Mouse (Mus musculus): ENCODE measurements around the gene Slc38a4.

Slc38a4 gene

GRCm38 (mm10) chr15:97011599-97012372 lies 44.0 kb downstream of the Slc38a4 start:
- DNase-seq: no peak

- DNase-seq: no peak
Measured at GRCm38 (mm10) chr15:97009271-97009670, 46.5 kb downstream of the Slc38a4 start.

GRCm38 (mm10) chr15:97005631-97006234 lies 50.0 kb downstream of the Slc38a4 start:
- DNase-seq: no peak

GRCm38 (mm10) chr15:97004525-97004867 lies 51.3 kb downstream of the Slc38a4 start:
- no peak for DNase-seq

- no peak for DNase-seq
Measured at GRCm38 (mm10) chr15:97003851-97004524, 51.8 kb downstream of the Slc38a4 start.

GRCm38 (mm10) chr15:97003186-97003585 lies 52.6 kb downstream of the Slc38a4 start:
- no peak for DNase-seq

DNA sequence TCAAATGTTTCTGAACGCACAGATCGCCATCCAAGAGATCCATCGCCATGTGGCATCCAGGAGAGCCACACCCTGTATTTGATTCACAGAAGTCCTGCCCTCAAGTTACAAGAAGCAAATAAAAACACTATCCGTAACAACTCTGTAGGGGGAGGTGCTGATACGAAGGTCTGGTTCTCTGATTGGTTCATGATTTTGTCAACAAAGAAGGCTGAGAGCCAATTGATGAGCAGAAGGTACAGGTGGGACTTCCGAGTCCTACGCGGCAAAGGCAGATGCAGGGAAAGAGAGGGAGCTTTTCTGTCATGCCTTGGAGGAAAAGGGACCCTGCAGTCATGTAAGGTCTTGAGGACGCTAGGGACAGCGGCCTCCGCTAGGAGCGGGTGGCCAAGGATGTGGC lies 53.0 kb downstream of the Slc38a4 start:
- no peak for DNase-seq

DNA sequence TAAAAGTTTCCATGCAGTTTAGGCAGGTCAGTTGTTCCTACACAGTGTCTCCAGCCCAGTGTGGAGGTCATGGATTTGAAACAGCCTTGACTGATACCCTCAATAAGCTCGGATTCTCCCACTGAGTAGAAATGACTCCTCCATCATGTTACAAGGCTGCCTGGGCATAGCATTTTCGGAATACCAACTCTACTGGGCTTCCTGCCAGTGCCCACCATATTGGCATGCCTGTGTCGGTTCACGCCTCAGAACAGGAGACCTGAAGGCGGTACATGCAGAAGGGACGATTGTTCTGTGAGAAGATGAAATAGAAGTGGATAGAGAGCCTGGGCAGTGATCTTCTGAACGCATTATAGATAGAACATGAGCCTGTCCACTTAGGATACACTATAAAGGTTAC lies 53.9 kb downstream of the Slc38a4 start:
- no peak for DNase-seq

DNA sequence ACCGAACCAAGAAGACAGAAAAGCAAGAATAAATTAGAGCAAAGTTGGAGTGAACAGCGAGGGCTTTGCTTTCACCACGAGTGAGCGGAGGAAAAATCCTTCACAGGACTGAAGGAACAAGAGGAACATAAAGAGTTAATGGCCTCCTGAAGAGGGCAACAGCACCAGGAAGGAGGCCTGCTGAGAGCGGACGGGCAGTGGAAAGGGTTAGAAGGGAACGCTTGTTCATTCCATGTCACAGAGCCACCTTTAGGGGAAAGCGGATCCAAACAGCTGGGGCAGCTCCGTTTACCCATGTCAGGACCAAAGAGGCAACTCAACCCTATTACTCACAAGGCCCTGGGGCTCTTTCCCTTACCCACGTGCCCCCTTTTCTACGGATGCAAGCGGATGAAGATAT lies 54.3 kb downstream of the Slc38a4 start:
- DNase-seq: no peak

GRCm38 (mm10) chr15:97000319-97001251 lies 55.2 kb downstream of the Slc38a4 start:
- no peak for DNase-seq

DNA sequence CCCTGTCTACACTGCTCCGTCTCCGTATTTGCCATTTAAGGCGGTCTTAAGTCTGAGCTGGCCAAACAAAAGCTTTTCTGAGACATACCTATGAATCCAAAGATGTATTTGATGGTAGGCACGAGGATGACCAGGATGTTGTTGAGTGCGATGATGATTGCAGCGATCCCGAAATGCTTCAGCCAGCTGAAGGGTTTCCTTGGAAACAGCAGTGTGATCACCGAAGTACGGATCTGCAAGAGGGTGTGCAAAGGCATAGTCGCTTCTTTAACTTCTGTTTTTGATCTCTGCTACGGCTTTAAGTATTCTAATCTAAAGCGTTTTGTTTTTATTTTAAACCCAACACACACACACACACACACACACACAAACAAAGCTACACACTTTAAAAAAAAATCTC lies 56.4 kb downstream of the Slc38a4 start:
- no peak for DNase-seq

- no peak for DNase-seq
Measured at GRCm38 (mm10) chr15:96985618-96986017, 70.1 kb downstream of the Slc38a4 start.

DNA sequence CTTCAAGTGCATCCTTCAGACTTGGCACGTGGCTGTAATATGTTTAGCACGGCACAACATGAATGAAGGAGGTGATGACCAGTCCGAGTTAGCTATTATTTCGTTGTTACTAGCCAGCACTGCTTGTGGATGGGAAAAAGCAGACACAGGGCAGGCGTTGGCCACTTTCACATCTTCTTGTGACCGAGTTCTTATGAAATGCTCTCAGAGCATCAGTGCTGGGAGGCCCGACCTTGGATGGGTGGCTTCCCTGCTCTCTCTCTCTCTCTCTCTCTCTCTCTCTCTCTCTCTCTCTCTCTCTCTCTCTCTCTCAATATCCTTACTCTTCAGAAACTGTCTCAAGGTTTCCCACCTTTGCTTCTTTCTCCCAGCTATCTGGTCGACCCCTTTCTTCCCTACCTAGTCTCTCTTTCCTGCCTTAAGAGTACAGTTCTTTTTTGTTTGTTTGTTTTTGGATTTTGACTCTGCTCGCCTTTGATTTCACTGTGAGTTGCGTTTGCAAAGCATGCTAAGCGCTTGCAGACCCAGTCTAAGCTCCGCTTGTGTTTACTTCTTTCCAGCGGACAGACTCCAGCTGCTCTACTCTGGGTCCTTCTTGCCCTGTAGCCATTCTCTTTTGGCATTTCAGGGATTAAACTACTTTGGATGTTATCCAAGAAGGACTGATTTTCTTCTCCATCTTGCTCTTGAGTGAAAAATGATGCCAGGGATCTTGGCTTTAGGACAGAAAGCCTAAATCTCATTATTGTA lies 72.0 kb downstream of the Slc38a4 start:
- no peak for DNase-seq

- DNase-seq: no peak
Measured at GRCm38 (mm10) chr15:96975125-96975524, 80.6 kb downstream of the Slc38a4 start.

DNA sequence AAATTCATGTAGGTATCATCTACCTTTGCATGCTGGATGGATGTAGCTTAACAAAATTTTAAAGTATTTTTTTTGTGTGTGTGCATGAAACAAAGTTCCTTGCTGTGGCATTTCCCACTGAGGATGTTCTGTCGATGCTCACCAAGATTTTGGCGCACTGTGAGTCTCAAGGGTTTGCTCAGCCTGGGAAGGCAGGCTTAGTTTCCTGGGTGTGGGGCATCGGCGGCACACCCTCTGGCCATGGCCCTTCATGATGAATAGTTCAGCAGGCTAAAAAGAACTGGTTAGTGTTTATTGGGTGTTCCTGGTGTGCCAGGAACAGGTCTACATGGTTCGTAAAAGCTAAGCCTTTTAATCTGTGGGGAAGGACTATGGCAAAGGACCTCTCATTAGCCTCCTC lies 81.6 kb downstream of the Slc38a4 start:
- DNase-seq: no peak

GRCm38 (mm10) chr15:96973370-96973769 lies 82.4 kb downstream of the Slc38a4 start:
- DNase-seq: no peak

DNA sequence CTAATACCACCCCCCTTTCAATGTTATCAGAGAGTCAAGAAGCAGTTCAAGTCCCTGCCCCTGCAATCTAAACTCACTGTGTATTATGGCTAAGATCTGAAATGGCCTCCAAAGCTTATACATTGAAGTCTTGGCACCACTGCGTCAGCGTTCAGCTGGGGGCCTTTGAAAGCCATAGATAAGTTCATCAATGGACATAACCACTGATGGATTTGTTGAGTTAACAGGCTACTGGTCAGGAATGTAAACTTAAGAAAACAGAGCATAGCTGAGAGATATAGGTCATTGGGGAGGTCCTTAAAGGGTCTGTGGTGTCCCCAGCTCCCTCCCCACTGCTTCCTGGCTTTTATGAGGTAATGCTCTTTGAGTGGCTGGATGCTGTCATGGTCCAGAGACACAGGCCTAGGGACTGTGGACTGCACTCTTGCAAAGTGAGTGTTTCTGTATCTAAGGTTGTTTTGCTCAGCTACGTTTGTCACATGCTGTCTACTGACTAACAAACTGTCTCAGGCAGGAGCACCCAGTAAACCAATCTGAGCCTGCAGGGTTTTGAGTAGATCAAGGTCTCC lies 83.0 kb downstream of the Slc38a4 start:
- no peak for DNase-seq

- no peak for DNase-seq
Measured at GRCm38 (mm10) chr15:96971906-96972305, 83.8 kb downstream of the Slc38a4 start.

- no peak for DNase-seq
Measured at GRCm38 (mm10) chr15:96969792-96970191, 86.0 kb downstream of the Slc38a4 start.

DNA sequence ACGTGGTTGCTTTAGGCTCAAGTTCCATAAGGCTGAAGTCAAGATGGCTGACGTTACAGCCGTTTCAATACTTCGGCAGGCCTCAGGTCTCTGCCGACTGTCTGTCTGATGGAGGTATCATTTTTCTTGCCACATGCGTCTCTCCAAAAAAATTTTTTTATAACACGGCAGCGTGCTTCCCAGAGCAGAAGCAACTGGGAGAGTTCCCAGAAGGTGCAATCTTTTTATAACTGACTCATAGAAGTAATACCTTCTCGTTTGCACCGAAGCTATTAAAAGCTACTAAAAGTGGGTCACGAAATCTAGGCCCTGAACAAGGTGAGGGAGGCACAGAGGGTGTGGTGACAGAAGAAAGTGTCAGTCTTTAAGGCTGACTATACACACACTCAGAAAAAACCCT lies 87.0 kb downstream of the Slc38a4 start:
- DNase-seq: no peak

GRCm38 (mm10) chr15:96966326-96966725 lies 89.4 kb downstream of the Slc38a4 start:
- no peak for DNase-seq

DNA sequence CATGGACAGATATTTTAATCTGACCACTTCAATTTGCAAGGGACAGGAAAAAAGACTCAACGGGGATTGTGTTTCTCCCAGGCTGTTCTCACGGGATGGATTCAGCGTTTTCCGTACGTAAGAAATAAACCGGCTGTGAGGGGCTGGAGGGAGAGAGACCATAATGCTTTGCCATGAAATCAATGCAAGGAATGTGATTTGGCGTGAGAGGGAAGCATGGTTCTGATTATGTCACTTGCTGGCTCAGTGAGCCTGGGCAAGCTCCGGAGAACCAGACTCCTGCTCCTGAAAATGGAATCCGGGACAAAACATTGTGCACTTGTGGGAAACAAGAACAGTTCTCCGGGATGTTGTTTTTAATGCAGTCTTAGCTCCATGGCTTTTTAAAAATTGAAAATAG lies 92.0 kb downstream of the Slc38a4 start:
- DNase-seq: no peak

All from cerebellum, adult 8-10 months (tissue).